Mouse (Mus musculus) fibroblast of lung, adult 2 months (primary cell): ENCODE data around the gene Hacd2.

Experiments used
- DNase-seq: peaks from one replicate; pipeline ENCODE4 v3.0.0-alpha.2; 2011; ENCODE audit warnings: low read depth

Gene Hacd2

GRCm38 (mm10) chr16:35022242-35023137, at the start of gene Hacd2:
Hacd2 (plus strand) TSS chr16:35022428.
- peak; percentile 73 for DNase-seq

DNA sequence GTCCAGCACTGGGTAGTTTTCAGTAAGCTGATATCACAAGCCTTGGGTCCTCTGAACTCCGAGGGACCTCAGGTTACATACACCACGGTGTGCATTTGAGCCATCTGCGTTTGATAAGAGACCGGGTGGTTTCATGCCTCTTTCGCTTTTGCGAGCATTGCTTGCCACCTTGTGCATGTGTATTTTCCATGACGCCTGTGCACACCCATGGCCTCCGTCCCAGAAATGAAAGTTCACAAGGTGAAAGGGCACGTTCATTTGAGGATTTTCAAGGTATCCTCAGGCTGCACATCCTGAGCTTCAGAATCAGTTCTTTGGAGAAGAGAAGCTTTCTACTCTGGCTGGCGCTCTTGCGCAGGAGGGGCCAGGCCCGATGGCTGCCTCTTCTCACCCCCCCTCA, 49.8 kb upstream of the Hacd2 start:
- DNase-seq: no peak

DNA sequence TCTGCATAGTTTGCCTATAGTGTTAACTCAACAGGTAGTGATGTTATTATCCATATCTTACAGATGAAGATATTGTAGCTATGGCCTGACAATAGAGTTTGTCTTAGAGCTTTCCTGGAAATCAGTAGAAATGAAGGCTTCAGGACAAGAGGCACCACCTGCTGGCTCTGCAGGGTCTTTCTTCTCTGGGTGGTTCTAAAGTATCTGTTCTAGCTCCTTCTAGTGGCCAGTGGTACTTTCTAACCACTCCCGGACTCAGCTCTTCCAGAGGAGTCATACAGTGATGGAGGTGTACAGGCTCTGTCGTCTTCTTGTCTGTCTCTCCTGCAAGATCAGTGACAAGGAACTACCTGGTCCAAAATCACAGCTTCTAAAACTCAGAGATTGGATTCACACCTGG, 46.7 kb upstream of the Hacd2 start:
- no peak for DNase-seq

GRCm38 (mm10) chr16:34976630-34977029, 45.6 kb upstream of the Hacd2 start:
- no peak for DNase-seq

DNA sequence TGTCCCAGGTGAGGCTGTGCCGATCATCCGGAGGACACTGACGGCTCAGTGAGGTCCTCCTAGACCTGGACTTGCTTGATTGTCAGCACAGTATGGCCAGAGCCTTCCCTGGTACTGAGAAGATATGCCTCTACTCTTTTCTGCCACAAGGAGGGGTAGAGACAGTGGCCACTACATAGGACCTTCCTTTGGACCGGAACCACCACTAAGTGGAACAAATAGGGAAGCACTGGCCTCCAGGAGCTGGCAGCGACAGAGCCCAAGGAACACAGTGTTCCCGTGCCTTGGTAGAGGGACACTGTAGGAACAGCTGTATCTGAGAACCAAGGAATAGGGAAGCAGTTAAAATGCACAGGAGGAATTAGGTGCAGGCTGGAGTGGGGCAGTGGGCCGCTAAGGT, 44.2 kb upstream of the Hacd2 start:
- no peak for DNase-seq

GRCm38 (mm10) chr16:34981009-34981408, 41.2 kb upstream of the Hacd2 start:
- no peak for DNase-seq

DNA sequence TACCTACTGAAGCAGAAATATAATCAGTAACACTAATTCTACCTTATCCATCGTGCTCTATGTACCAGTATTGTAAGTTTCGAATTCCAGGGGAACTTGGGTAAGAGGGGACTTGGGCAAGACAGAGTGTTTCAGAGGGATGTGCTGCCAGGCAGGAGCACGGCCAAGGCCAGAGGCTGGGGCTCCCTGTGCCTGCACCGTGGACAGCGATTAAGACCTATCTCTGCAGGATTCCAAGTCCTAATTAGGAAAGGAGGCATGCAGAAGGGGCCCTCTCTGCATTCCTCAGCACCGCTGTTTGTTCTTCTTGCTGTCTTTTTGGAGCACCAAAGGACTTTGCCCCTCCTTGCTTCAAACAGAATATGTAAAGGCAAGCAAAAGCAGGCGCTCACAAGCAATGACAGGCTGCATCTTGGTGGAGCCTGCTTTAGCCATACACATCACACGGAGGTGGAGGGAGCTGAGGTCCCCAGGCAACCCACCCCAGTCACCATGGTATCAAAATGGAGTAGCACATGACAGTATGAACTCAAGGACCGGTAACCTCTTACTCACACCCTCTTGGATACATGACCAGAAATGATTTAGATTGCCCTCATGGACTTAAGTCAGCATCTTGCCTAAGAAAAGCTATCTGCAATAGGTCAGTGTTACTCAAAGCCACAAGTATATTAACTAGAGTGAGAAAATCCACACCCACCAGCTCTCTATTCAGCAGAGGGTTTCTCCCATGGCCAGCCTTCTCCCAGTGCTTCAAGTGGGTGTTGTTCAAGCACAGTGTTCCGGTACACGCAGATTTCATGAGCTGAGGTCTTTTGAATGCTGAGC, 37.8 kb upstream of the Hacd2 start:
- no peak for DNase-seq

GRCm38 (mm10) chr16:34985031-34985346, 37.2 kb upstream of the Hacd2 start:
- no peak for DNase-seq

GRCm38 (mm10) chr16:34986211-34986825, 35.9 kb upstream of the Hacd2 start:
- no peak for DNase-seq

DNA sequence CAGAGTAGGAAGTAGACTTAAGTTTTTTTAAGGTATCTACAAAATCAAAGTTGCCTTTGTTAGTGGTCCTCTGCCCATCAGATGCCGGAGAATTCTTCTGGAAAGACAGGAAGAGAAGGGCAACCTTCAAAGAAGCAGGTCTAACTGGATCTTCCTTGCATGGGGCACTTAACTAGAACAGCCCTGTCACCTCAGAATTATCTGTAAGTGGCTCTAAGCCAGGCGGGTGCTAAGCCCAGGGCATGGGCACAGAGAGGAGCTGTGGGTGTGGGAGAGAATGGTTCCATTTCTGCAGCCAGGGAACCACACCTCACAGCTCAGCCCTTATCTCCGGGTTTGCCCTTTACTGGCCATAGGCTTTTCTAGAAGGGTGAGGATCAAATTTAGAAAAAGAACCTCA, 30.9 kb upstream of the Hacd2 start:
- no peak for DNase-seq

DNA sequence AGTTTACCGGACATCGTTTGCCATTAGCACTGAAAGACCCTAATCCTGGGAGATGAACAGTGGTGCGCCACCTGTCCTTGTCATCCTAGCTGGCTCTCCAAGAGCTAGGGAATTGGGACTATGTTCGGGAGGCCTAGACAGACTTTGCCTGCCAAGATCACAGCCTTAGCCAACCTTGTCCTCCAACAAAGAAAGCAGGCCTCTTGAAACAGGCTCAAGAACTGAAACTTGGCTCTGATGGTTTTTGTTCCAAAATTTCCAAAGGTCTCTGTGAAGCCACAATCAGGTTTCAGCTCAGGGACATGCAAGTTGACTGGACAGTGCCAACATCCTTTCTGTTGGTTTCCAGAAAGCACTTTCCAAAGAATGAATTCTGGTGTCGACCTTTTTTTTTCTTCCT, 29.4 kb upstream of the Hacd2 start:
- DNase-seq: no peak

DNA sequence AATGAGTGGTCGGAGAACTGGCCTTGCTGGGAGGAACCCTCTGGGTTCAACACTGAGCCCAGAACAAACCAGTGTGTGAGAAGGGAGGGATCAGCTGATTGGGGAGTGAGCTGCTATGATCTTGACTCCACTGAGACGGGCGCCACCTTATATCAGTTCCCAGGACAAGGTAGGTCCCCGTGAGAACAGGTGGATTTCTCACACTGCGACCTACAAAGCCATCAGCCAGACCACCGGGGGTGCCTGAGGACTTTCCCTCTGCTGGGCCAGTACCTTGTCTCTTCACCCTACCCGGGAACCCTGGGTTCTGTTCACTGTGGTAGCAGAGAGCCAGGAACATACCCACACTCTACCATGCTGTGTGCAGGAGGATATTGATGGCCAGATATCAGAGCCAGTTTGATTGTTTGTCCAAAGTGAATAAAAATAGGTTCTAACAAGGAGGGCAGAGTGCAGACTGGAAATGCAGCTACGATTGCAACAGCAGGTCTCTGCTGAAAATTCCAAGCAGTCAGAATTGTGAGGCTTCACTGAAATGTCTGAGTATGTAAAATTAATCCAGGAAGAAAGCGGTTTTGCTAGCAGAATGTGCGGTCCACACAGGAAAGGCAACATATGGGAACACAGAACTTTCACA, 28.4 kb upstream of the Hacd2 start:
- no peak for DNase-seq

DNA sequence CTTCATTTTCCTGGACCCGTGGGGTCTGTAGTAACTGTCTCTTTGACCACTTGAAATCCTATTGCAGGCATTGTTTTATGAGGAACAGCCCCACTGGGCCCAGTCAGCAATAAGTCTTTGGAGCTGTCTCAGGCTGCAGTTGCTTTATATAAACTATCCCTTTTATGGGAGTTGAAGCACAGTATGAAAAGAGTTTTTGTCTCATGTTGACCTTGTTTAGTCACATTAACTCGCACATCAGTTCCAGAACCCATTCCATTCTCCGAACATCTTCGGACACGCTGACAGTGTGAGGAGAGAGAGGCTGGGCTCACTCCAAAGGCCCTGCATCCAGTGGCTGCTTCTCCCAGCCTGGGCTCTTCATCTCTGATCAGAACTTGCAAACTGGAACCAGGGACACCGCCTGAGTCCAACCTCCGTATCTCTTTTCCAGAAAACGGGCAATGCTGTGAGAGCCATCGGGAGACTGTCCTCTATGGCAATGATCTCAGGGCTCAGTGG, 27.5 kb upstream of the Hacd2 start:
- DNase-seq: no peak

GRCm38 (mm10) chr16:34996133-34996532, 26.1 kb upstream of the Hacd2 start:
- peak; percentile 88 for DNase-seq

DNA sequence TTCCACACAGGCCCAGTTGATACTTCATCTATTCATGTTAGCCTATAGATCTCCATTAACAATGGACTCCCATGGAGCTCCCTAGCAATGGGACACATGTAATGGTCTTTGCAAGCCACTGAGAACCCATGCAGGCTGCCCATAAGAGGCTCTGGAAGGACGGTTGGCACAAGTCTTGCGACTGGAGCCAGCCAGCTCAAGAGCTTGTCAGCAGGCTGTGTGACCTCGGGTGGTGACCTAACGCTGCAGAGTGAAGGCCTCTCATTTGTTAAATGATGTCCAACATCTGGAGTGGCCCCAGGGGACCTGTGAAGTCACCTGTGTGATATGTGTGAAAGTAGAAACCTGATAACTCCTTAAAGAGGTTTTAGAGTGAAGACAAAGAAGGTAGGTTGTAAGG, 25.2 kb upstream of the Hacd2 start:
- DNase-seq: no peak

DNA sequence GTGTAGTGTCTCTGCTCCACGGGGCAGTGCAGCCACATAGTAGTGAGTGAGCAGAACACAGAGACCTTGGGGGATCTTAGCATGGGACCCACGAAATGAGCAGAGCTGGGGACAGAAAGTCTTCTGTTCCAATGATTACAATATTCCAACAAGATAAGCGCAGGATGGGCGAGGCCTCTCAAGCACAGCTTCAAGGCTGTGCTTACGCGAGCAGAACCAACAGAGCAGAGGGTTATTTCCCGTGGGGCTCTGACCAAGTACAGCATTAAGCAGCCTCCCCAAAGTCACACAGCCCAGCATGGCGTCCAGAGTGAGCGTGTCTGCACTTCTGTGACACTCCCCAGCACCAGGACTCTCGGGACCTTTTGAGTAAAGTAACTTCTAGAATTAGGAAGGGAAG, 24.7 kb upstream of the Hacd2 start:
- no peak for DNase-seq

GRCm38 (mm10) chr16:34999016-34999415, 23.2 kb upstream of the Hacd2 start:
- DNase-seq: no peak

DNA sequence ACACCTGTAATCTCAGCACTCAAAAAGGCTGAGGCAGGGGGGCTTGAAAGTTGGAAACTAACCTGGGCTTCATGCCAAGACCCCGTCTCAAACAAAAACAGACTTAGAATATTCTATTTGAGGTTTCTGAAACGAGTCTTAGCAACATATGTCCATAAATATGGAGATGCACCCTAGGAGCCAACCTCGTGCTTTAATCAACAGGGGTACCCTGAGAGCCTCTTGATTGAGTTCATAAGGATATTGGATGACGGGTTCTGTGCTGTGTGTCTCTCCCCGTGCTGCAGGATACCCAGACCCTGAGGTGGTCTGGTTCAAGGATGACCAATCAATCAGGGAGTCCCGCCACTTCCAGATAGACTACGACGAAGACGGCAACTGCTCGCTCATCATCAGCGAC, 22.2 kb upstream of the Hacd2 start:
- no peak for DNase-seq

DNA sequence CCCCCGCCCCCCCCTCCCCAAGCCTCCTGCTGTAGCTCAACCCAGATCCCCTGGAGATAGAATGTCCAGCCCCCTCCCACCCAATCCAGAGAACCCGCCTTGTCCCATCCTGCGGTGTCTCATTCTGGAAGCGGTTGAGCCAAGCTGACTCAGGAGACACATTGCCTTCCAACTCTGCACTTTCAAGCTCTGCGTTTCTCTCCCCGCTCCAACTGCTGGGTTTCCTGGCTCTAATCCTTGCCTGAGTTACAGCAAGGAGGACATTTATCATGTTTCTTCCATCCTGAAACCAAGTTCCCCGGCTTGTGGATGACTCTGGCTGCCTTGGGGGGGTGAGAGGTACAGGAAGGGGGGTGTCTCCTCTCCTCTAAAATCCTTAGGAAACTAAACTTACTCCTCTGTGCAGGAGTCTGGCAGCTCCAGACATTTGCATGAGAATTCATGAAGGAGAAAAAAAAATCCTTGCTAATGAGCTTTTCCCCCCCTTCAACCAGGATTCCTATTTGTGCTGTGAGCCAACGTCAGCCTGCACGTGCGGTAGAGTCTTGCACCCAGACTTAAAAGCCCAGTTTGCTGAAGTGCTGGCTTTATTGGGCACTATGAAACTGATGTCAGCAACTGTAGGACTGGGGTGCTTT, 21.2 kb upstream of the Hacd2 start:
- no peak for DNase-seq

- DNase-seq: no peak
Observed at GRCm38 (mm10) chr16:35004356-35004755, 17.9 kb upstream of the Hacd2 start.

DNA sequence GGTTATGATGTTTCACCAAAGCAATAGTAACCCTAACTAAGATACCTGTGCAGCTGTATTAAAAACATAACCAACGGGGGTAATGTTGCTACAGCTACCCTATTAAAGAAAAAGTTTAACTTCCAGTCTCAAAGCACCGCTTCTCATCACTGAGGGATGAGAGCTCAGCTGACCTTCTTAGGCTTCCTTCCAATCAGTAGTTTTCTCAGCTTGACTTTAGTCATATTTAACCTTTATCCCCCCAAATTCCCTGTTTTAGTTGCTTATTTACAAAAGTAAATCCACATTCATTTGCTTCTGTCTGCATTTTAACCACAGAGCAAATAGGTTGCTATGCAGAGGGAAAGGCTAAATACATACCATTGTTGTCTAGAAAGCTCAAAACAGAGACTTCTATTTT, 17.5 kb upstream of the Hacd2 start:
- DNase-seq: no peak

- DNase-seq: no peak
Observed at GRCm38 (mm10) chr16:35006251-35006650, 16.0 kb upstream of the Hacd2 start.
